Mouse (Mus musculus): ENCODE measurements around the gene Fam84a. TPM values are rescaled to one million over a fixed set of nuclear protein-coding genes. Genes with fewer than 3 reads are reported as not detected.

Gene Fam84a
- 10 to 100 TPM; 76.8 to 78.8 TPM for total RNA-seq (2021)
- long read RNA-seq, experiment 1, full-length matches to known transcripts, result 67 of 121 reads
- long read RNA-seq, experiment 1, partial matches to known transcripts, result 0 of 121 reads
- long read RNA-seq, experiment 1, other reads (novel, unspliced or antisense), result 54 of 121 reads
- long read RNA-seq, experiment 2, full-length matches to known transcripts, result 47 of 107 reads
- long read RNA-seq, experiment 2, partial matches to known transcripts, result 0 of 107 reads
- long read RNA-seq, experiment 2, other reads (novel, unspliced or antisense), result 60 of 107 reads

- DNase-seq (ENCODE audit: low spot score in 2 of 2), result peak; percentile 93 to 97
Measured at GRCm38 (mm10) chr12:14151921-14152320, at the start of gene Fam84a. Gene Fam84a, minus strand, starts transcription at chr12:14152054.

- no peak for DNase-seq (ENCODE audit: low spot score in 2 of 2)
Measured at GRCm38 (mm10) chr12:14195479-14195878, 43.6 kb upstream of the Fam84a start.

- no peak for DNase-seq (ENCODE audit: low spot score in 2 of 2)
Measured at GRCm38 (mm10) chr12:14186689-14187195, 34.9 kb upstream of the Fam84a start.

- DNase-seq (ENCODE audit: low spot score in 2 of 2), result no peak
Measured at GRCm38 (mm10) chr12:14165713-14166112, 13.9 kb upstream of the Fam84a start.

GRCm38 (mm10) chr12:14164936-14165335 lies 13.1 kb upstream of the Fam84a start:
- no peak for DNase-seq (ENCODE audit: low spot score in 2 of 2)

GRCm38 (mm10) chr12:14152426-14152825 lies 572 bp upstream of the Fam84a start:
- DNase-seq (ENCODE audit: low spot score in 2 of 2), result peak; percentile 18 to 62

GRCm38 (mm10) chr12:14150936-14151631 lies 770 bp downstream of the Fam84a start:
- DNase-seq (ENCODE audit: low spot score in 2 of 2), result peak; percentile 48 to 70

GRCm38 (mm10) chr12:14150568-14150909 lies 1.3 kb downstream of the Fam84a start:
- DNase-seq (ENCODE audit: low spot score in 2 of 2), result peak in 1 of 2 experiments; percentile 16

GRCm38 (mm10) chr12:14149843-14150567 lies 1.8 kb downstream of the Fam84a start:
- peak; percentile 80 to 86 for DNase-seq (ENCODE audit: low spot score in 2 of 2)

- DNase-seq (ENCODE audit: low spot score in 2 of 2), result peak; percentile 23 to 42
Measured at GRCm38 (mm10) chr12:14149022-14149842, 2.6 kb downstream of the Fam84a start.

- no peak for DNase-seq (ENCODE audit: low spot score in 2 of 2)
Measured at GRCm38 (mm10) chr12:14137046-14137445, 14.8 kb downstream of the Fam84a start.

GRCm38 (mm10) chr12:14114730-14115129 lies 37.1 kb downstream of the Fam84a start:
- peak; percentile 2 to 9 for DNase-seq (ENCODE audit: low spot score in 2 of 2)

GRCm38 (mm10) chr12:14096944-14097343 lies 54.9 kb downstream of the Fam84a start:
- DNase-seq (ENCODE audit: low spot score in 2 of 2), result no peak

Data from left cerebral cortex, adult 18-20 months (tissue).